Mouse (Mus musculus) layer of hippocampus, adult 9-11 months (tissue): ENCODE measurements around the gene Lsm3.

ENCODE experiments used
- DNase-seq: peaks from one replicate; pipeline ENCODE4 v3.0.0; 2022

Gene Lsm3

GRCm38 (mm10) chr6:91514135-91514534, 1.6 kb upstream of the Lsm3 start:
- no peak for DNase-seq

- no peak for DNase-seq
These were observed 878 bp upstream of the Lsm3 start for GRCm38 (mm10) chr6:91514737-91515362.

GRCm38 (mm10) chr6:91518454-91519020, 2.8 kb downstream of the Lsm3 start:
- no peak for DNase-seq

- no peak for DNase-seq
These were observed 7.1 kb downstream of the Lsm3 start for GRCm38 (mm10) chr6:91522816-91523215.

GRCm38 (mm10) chr6:91525544-91525943, 9.8 kb downstream of the Lsm3 start:
- DNase-seq, result no peak

GRCm38 (mm10) chr6:91527227-91527860, 11.6 kb downstream of the Lsm3 start:
- DNase-seq, result no peak

- no peak for DNase-seq
These were observed 12.5 kb downstream of the Lsm3 start for GRCm38 (mm10) chr6:91528265-91528664.

- DNase-seq, result no peak
These were observed 14.9 kb downstream of the Lsm3 start for GRCm38 (mm10) chr6:91530673-91531072.

GRCm38 (mm10) chr6:91531276-91531675, 15.5 kb downstream of the Lsm3 start:
- DNase-seq, result no peak

- DNase-seq, result no peak
These were observed 16.9 kb downstream of the Lsm3 start for GRCm38 (mm10) chr6:91532661-91533060.

GRCm38 (mm10) chr6:91533359-91533758, 17.6 kb downstream of the Lsm3 start:
- no peak for DNase-seq

- no peak for DNase-seq
These were observed 18.0 kb downstream of the Lsm3 start for GRCm38 (mm10) chr6:91533771-91534170.

GRCm38 (mm10) chr6:91534268-91534667, 18.5 kb downstream of the Lsm3 start:
- no peak for DNase-seq

GRCm38 (mm10) chr6:91535231-91535630, 19.5 kb downstream of the Lsm3 start:
- no peak for DNase-seq

- no peak for DNase-seq
These were observed 20.5 kb downstream of the Lsm3 start for GRCm38 (mm10) chr6:91536047-91536765.

GRCm38 (mm10) chr6:91541276-91541675, 25.5 kb downstream of the Lsm3 start:
- no peak for DNase-seq

- DNase-seq, result no peak
These were observed 27.3 kb downstream of the Lsm3 start for GRCm38 (mm10) chr6:91543056-91543455.

GRCm38 (mm10) chr6:91546241-91546884, 30.6 kb downstream of the Lsm3 start:
- no peak for DNase-seq

- DNase-seq, result no peak
These were observed 31.6 kb downstream of the Lsm3 start for GRCm38 (mm10) chr6:91547313-91547712.

GRCm38 (mm10) chr6:91549621-91550020, 33.9 kb downstream of the Lsm3 start:
- no peak for DNase-seq

- no peak for DNase-seq
These were observed 35.9 kb downstream of the Lsm3 start for GRCm38 (mm10) chr6:91551671-91552070.

- no peak for DNase-seq
These were observed 37.0 kb downstream of the Lsm3 start for GRCm38 (mm10) chr6:91552693-91553092.

GRCm38 (mm10) chr6:91558565-91558964, 42.8 kb downstream of the Lsm3 start:
- no peak for DNase-seq
